Mouse (Mus musculus): ENCODE measurements around the gene Epm2a. TPM values are rescaled to one million over a fixed set of nuclear protein-coding genes. Genes with fewer than 3 reads are reported as not detected.
"Not testable (repeated sequence)": the region's sequence is repeated elsewhere in the genome, so short reads cannot be mapped to it uniquely, and the experiment has no call there.

Gene Epm2a
- polyA plus RNA-seq (2015; fragmentation: Nextera tagmentation; extraction: Ambion mirVana) = 0.38 and 0.50 TPM in 2 replicates

- ATAC-seq (replicated peaks; ENCODE audit: insufficient number of reproducible peaks, insufficient read depth, low FRiP score, low read depth) = peak; percentile 97
- Histone ChIP-seq H3K9me3 (replicated peaks) (no peaks in the 10 kb centered on the region), H3K36me3 (no peaks in the 10 kb centered on the region), H3K27ac (peak within 1 kb of the TSS; percentile 99), H3K4me3 (peak within 1 kb of the TSS; percentile 70), H3K9ac (peak within 1 kb of the TSS; percentile 91), H3K4me1 (replicated peaks) (peaks cover 5% of the 10 kb centered on the region), H3K27me3 (no peaks in the 10 kb centered on the region), H3K4me2 (peak within 1 kb of the TSS; percentile 72)
- under 1% methylated on average over 106 of the region's 106 CpGs for WGBS
Measured at GRCm38 (mm10) chr10:11343205-11344141, at the start of gene Epm2a. Epm2a (plus strand) TSS chr10:11343404.

GRCm38 (mm10) chr10:11298418-11298817, 44.8 kb upstream of the Epm2a start:
- 87% methylated on average over 6 of the region's 6 CpGs for WGBS
- Histone ChIP-seq H3K9me3 (replicated peaks) (no peaks in the 10 kb centered on the region), H3K36me3 (peaks cover 11% of the 10 kb centered on the region; the same call in 1 of the 2 replicates), H3K4me1 (replicated peaks) (peaks cover 9% of the 10 kb centered on the region), H3K27me3 (no peaks in the 10 kb centered on the region), H3K4me2 (no peak overlapping the region), H3K4me3 (no peak overlapping the region), H3K27ac (no peak overlapping the region), H3K9ac (no peak overlapping the region)
- no peak for ATAC-seq (replicated peaks; ENCODE audit: insufficient number of reproducible peaks, insufficient read depth, low FRiP score, low read depth)

- no peak overlapping the region for H3K27ac ChIP-seq
- 66% methylated on average over 9 of the region's 9 CpGs for WGBS
Measured at GRCm38 (mm10) chr10:11305365-11306053, 37.7 kb upstream of the Epm2a start.

GRCm38 (mm10) chr10:11306054-11306367, 37.2 kb upstream of the Epm2a start:
- Histone ChIP-seq H3K4me2 (no peak overlapping the region), H3K9me3 (replicated peaks) (no peaks in the 10 kb centered on the region), H3K4me1 (replicated peaks) (0 out of 2 replicates have a peak, but pooled peaks cover 3% of the 10 kb centered on the region), H3K27me3 (no peaks in the 10 kb centered on the region), H3K27ac (no peak overlapping the region), H3K36me3 (no peaks in the 10 kb centered on the region), H3K9ac (no peak overlapping the region), H3K4me3 (no peak overlapping the region)
- WGBS = 54% methylated on average over 2 of the region's 2 CpGs
- no peak for ATAC-seq (replicated peaks; ENCODE audit: insufficient number of reproducible peaks, insufficient read depth, low FRiP score, low read depth)

More at GRCm38 (mm10) chr10:11305365-11306053, 37.7 kb upstream of the Epm2a start:
- Histone ChIP-seq H3K4me1 (replicated peaks) (0 out of 2 replicates have a peak, but pooled peaks cover 3% of the 10 kb centered on the region), H3K27me3 (no peaks in the 10 kb centered on the region), H3K36me3 (no peaks in the 10 kb centered on the region), H3K4me2 (no peak overlapping the region), H3K9me3 (replicated peaks) (no peaks in the 10 kb centered on the region), H3K9ac (no peak overlapping the region), H3K4me3 (no peak overlapping the region)
- no peak for ATAC-seq (replicated peaks; ENCODE audit: insufficient number of reproducible peaks, insufficient read depth, low FRiP score, low read depth)

- H3K4me1 ChIP-seq (replicated peaks) = 0 out of 2 replicates have a peak, but pooled peaks cover 3% of the 10 kb centered on the region
- 88% methylated on average over 1 of the region's 1 CpGs for WGBS
- no peaks in the 10 kb centered on the region for H3K9me3 ChIP-seq (replicated peaks)
- no peaks in the 10 kb centered on the region for H3K36me3 ChIP-seq
- no peak overlapping the region for H3K4me2 ChIP-seq
- H3K27ac ChIP-seq = no peak overlapping the region
- no peaks in the 10 kb centered on the region for H3K27me3 ChIP-seq
- no peak overlapping the region for H3K9ac ChIP-seq
- ATAC-seq (replicated peaks; ENCODE audit: insufficient number of reproducible peaks, insufficient read depth, low FRiP score, low read depth) = no peak
- no peak overlapping the region for H3K4me3 ChIP-seq
Measured at GRCm38 (mm10) chr10:11309866-11310265, 33.3 kb upstream of the Epm2a start.

- no peak overlapping the region for H3K27ac ChIP-seq
- no peak overlapping the region for H3K4me3 ChIP-seq
- no peak for ATAC-seq (replicated peaks; ENCODE audit: insufficient number of reproducible peaks, insufficient read depth, low FRiP score, low read depth)
- no peak overlapping the region for H3K9ac ChIP-seq
- 0 out of 2 replicates have a peak, but pooled peaks cover 3% of the 10 kb centered on the region for H3K4me1 ChIP-seq (replicated peaks)
- H3K4me2 ChIP-seq = no peak overlapping the region
- H3K27me3 ChIP-seq = no peaks in the 10 kb centered on the region
- no peaks in the 10 kb centered on the region for H3K36me3 ChIP-seq
- no peaks in the 10 kb centered on the region for H3K9me3 ChIP-seq (replicated peaks)
Measured at GRCm38 (mm10) chr10:11310481-11310880, 32.7 kb upstream of the Epm2a start.

GRCm38 (mm10) chr10:11317856-11318454, 25.2 kb upstream of the Epm2a start:
- H3K27me3 ChIP-seq; H3K9me3 ChIP-seq (replicated peaks); H3K4me3 ChIP-seq; H3K27ac ChIP-seq; H3K4me1 ChIP-seq (replicated peaks); H3K9ac ChIP-seq; H3K4me2 ChIP-seq; H3K36me3 ChIP-seq; ATAC-seq (replicated peaks; ENCODE audit: insufficient number of reproducible peaks, insufficient read depth, low FRiP score, low read depth): not testable (repeated sequence)

- no peak overlapping the region for H3K4me3 ChIP-seq
- no peaks in the 10 kb centered on the region for H3K27me3 ChIP-seq
- H3K9ac ChIP-seq = no peak overlapping the region
- no peak overlapping the region for H3K27ac ChIP-seq
- ATAC-seq (replicated peaks; ENCODE audit: insufficient number of reproducible peaks, insufficient read depth, low FRiP score, low read depth) = no peak
- no peak overlapping the region for H3K4me2 ChIP-seq
- H3K4me1 ChIP-seq (replicated peaks) = no peaks in the 10 kb centered on the region
- H3K36me3 ChIP-seq = no peaks in the 10 kb centered on the region
- H3K9me3 ChIP-seq (replicated peaks) = no peaks in the 10 kb centered on the region
- WGBS = 73% methylated on average over 1 of the region's 1 CpGs
Measured at GRCm38 (mm10) chr10:11319446-11319970, 23.7 kb upstream of the Epm2a start.

- H3K36me3 ChIP-seq = no peaks in the 10 kb centered on the region
- H3K9ac ChIP-seq = no peak overlapping the region
- no peak for ATAC-seq (replicated peaks; ENCODE audit: insufficient number of reproducible peaks, insufficient read depth, low FRiP score, low read depth)
- no peaks in the 10 kb centered on the region for H3K9me3 ChIP-seq (replicated peaks)
- no peak overlapping the region for H3K4me3 ChIP-seq
- 58% methylated on average over 7 of the region's 7 CpGs for WGBS
- no peaks in the 10 kb centered on the region for H3K27me3 ChIP-seq
- H3K27ac ChIP-seq = no peak overlapping the region
- no peaks in the 10 kb centered on the region for H3K4me1 ChIP-seq (replicated peaks)
- no peak overlapping the region for H3K4me2 ChIP-seq
Measured at GRCm38 (mm10) chr10:11322316-11322715, 20.9 kb upstream of the Epm2a start.

- H3K27ac ChIP-seq = no peak overlapping the region
- no peak overlapping the region for H3K4me2 ChIP-seq
- H3K4me1 ChIP-seq (replicated peaks) = no peaks in the 10 kb centered on the region
- no peak overlapping the region for H3K9ac ChIP-seq
- H3K4me3 ChIP-seq = no peak overlapping the region
- H3K27me3 ChIP-seq = no peaks in the 10 kb centered on the region
- WGBS = 78% methylated on average over 4 of the region's 4 CpGs
- no peaks in the 10 kb centered on the region for H3K36me3 ChIP-seq
- no peak for ATAC-seq (replicated peaks; ENCODE audit: insufficient number of reproducible peaks, insufficient read depth, low FRiP score, low read depth)
- H3K9me3 ChIP-seq (replicated peaks) = no peaks in the 10 kb centered on the region
Measured at GRCm38 (mm10) chr10:11323202-11323898, 19.9 kb upstream of the Epm2a start.

GRCm38 (mm10) chr10:11326526-11326925, 16.7 kb upstream of the Epm2a start:
- no peak overlapping the region for H3K4me2 ChIP-seq
- H3K27ac ChIP-seq = no peak overlapping the region
- H3K4me3 ChIP-seq = no peak overlapping the region
- H3K4me1 ChIP-seq (replicated peaks) = no peaks in the 10 kb centered on the region
- no peaks in the 10 kb centered on the region for H3K9me3 ChIP-seq (replicated peaks)
- H3K9ac ChIP-seq = no peak overlapping the region
- WGBS = 89% methylated on average over 3 of the region's 3 CpGs
- H3K27me3 ChIP-seq = no peaks in the 10 kb centered on the region
- H3K36me3 ChIP-seq = no peaks in the 10 kb centered on the region
- no peak for ATAC-seq (replicated peaks; ENCODE audit: insufficient number of reproducible peaks, insufficient read depth, low FRiP score, low read depth)
